Mouse (Mus musculus) lung, postnatal 14 days (tissue): ENCODE measurements around the gene Polg.

Source experiments
- DNase-seq: peaks from one replicate; pipeline ENCODE4 v3.0.0; 2021

Polg gene

DNA sequence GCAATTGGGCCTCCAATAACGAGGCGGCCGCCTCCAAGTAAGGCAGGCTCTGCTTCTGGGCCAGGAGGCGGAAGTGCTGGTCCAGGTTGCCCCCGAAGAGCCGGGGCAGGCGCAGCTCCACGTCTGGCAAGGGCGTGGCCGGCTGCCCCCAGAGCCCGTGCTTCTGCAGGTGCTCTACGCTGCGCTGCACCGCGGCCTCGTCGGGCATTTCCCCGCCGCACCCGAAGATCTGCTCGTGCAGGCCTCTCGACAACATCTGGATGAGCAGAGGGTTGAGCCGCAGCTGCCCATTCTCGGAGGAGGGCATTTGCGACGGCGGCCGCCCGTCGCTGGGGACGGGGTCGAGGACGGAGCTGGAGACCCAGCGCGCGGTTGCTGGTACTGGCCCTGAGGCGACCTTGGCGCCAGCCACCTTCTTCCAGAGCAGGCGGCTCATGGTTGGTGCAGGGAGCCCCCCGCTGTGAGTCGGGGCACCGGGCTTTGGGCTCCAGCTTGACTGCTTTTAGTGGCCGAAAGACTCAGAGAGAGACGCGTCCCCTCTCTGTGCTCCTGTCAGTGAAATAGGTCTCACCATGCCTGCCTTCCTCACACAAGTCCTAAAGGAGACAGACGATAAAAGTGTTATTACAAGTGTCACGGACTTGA, 1.3 kb downstream of the Polg start:
- no peak for DNase-seq

DNA sequence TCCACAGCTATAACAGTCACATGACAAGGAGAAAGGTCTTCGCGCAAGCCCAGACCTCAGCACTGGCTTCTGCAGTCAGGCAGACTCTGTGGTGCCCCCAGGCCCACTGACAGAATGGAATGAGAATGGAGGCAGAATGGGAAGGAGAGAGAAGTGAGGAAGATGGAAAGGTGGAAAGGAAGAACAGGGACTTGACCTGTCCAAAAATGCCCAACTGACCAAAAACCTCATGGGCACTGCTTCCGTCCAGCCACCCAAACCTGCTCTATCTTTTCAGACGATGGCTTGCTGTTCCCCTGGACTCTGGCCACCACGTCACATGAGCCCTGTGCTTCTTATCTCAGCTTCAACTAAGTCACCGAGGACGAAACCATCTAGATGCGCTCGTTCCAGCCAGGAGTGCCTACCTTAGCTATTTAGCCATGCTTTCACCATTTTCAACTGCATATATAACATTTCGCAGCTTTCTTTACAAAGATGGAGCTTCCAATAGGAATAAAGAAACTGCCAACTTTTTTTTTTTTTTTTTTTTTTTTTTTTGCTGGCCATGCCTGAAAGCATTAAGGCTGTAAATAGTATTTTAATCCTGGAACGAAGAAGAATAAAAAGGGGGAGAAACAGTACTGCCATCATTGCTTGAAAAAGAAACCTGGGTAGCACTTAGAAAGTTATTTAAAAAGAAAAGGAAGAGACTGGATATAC, 2.6 kb downstream of the Polg start:
- no peak for DNase-seq

DNA sequence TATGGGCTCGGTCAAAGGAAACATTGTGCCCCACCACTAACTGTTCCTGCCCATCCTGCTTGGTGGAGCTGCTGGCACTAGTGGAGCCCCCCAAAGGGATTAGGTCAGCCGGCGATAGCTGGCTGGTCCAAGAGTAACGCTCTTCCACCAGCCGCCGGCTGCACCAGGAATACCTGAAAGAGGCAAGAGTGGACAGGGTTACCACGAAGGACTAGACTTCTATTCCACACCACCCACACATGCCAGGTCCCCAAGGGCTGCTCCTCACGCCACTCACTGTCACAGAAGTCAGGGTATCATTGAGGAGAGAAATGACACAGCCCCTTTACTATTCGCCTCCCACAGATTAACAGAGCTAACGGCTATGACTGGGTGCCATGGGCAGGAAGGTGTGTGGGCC, 4.4 kb downstream of the Polg start:
- no peak for DNase-seq

DNA sequence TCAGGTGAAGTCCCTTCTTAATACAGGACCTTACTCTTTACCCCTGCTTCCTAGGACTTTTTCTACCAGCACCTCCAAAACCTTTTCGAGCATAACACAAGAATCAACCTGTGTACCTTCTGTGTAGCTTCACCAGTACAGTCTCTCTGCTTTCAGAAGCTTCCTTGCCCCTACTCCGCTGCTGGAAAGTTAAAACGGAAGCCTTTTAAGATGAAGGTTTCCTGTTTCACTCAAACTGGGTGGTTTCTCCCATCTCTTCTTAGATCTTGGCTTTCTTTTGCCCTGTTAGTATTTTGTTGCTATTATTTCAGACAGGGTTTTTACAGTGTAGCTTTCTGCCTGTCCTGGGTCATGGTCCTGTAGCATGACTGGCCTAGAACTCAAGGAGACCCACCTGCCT, 18.7 kb downstream of the Polg start:
- no peak for DNase-seq

DNA sequence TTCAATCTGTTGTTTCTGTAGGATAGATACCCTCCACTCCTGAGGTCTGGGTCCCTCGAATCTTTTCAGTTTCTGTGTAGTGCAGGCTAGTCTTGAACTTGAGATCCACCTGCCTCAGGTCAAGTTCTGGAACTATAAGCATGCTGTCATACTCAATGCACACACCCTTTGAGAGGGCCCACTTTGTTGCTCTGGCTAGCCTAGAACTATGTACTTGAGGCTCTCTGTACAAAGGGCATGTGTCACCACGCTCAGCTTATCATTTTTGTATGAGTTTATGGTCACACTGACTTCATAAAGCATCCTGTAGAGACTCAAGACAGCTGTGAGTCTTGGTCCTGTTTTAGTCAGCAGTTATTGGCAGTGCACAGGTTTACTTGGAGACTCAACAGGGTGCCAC, 19.1 kb downstream of the Polg start:
- no peak for DNase-seq

DNA sequence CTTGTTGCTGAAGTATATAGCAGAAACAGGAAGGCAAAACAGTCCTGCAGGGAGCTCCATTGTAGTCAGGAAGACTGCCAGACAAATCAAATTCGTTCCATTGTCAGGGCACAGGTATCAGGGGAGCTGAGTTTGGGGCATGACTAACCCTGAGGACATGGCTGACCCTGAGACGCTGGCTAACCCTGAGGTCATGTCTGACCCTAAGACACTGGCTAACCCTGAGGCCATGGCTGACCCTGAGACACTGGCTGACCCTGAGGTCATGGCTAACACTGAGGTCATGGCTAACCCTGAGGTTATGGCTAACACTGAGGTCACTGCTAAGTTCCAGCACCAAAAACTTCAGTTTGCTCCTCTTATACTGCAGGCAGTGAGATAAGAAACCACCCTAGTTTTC, 26.1 kb downstream of the Polg start:
- DNase-seq: no peak

DNA sequence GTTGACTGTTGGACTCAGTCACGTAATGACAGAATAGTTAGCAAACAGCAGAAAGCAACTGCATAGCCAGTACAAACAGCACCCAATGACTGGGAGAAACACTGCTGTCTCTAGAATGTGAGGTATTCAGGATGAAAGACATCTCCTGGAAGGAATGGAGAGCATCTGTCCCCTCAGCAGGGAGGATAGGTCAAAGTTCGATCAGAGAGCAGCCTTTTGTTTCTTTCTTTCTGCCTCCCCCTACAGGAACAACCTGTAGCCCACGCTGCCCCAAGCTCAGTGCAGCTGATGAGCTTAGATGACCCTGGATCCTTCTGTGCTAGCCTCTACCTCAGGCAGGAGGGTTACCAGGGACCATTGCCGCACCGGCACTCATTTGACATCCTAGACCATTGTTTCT, 37.9 kb downstream of the Polg start:
- no peak for DNase-seq

DNA sequence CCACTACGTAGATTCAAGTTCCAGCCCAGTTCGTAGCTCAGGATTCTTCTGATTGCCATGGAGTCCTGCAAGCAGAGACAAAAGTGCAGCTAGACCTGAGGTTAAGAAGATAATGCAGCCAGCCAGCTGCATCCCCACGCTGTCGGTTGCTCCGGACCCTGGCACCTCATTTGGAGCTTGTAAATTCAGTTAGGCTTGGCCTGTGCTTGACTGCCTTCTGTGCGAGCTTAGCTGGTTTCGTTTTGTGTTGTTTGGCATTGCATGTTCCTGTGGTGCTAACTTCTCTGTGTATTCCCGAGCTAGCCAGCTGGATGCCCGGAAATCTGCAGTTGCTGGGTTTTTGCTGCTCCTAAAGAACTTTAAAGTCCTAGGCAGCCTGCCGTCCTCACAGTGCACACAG, 40.4 kb downstream of the Polg start:
- DNase-seq: no peak

DNA sequence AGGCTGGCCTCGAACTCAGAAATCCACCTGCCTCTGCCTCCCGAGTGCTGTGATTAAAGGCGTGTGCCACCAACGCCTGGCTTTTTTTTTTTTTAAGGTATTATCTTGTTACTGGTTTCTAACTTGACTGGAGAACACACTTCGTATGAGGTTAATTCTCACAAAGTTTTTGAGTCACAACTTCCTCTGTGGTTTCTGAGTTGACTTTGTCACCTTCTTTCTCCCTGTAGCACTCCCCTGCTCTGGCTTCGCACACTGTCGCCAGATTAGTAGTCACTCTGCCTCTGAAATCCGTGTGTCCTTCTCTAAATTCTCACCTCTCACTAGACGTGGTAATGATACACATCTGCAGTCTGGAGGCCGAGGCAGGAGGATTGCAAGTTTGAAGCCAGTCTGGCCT, 43.3 kb downstream of the Polg start:
- DNase-seq: no peak

DNA sequence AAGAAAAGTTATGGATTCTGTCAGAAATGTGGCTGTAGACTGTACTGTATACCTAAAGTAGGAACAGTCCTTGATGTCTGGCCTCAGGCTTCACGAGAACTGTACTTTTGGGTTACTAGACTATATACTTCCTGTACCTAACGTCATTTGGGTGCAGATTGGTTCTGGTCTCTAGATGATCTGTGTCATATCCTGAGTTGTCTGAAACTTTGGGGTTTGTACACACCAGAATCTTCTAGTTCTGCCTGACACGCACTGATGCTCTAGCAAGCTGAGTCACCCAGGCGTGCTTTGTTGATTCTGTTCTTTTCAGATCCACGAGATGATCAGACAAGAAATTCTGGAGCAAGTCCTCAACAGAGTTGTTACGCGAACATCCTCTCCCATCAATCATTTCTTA, 46.2 kb downstream of the Polg start:
- no peak for DNase-seq

DNA sequence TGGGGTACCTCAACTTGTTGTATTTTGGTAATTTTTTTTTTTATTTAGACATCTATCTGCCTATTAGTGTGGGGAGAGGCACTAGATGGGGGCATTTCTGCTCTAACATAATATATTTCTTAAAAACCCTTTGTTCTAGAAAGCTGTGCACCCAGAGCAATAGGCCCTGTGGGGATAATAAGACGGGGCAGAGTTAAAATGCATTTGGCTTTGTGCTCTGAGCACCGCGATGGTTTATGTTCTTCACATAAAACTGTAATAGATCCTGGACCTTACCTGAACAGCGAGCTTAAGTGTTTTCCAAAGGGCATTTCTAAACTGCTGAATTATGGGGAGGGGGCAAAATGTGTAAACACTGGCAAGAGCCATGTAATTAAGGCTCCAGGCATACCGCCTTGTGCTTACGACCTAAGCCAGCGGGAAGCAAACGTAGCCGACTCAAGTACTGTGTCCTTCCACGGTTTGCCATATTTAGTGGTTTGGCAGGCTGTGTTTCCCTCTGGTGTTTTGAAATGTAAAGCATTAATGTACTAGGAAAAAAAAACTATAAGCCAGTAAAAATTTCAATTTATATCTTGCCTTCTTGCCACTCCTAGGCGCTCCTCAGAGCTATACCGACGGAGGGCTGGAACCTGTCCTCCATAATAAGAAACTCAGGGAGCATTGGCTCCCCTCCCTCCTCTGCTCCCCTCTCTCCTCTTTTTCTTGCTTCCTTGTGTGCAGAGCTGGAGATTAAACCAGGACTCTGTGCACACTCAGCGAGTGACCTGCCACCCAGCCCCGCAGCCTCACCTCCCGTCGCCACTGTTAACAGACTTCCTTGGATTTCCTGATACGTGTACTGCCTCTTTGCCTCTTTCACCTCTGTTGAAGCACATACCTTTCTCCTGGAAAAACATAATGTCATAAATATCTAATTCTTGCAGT, 51.5 kb downstream of the Polg start:
- DNase-seq: no peak

DNA sequence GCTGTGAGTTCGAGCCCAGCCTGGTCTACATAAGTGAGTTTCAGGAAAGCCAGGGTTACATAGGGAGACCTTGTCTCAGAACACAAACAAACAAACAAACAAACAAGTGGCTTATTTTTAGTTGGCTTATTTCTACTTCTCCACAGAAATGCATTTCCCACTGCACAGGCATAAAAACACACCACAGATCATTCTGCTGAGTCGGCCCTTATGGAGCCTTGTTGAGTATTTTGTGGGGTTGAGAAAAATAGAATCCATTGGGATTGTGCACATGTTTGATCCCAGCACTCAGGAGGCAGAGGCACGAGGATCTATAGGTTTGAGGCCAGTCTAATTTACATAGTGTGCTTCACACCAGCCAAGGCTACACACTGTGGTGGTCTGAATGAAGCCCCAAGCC, 65.9 kb downstream of the Polg start:
- no peak for DNase-seq

DNA sequence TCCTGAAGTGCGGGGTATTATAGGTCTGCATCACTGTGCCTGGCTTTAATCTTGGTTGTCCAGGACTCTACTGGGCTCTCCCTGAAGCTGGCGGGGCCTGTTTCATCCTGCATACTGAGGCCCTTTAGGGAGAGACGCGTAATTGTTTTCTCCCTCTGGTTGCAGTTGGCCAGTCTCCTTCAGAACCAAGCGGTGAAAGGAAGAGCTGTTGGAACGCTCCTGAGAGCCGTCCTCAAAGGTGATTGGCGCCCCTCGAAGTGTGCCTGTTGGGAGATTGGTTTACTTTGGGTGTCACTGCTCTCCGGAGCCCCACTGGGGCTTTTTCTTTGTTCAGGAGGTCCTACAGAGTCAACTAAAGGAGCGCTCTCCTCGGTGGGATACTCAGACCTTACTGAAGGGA, 67.2 kb downstream of the Polg start:
- no peak for DNase-seq

DNA sequence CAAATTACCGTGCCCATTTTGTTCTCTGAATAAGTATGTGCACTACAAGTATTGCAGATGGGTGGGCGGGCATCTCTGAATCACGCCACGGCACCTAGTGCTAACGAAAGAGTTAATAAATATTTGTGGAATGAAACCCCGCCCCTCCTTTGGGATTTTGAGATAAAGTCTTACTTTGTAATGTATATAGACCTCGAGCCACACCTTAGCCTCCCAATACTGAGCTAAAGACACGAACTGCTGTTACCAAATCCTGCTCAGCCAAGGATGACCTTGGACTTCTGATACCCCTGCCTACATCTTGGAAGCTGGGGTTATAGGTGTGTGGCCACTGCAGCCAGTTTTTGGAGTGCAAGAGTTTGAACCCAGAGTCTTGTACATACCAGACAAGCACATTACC, 67.7 kb downstream of the Polg start:
- DNase-seq: no peak

DNA sequence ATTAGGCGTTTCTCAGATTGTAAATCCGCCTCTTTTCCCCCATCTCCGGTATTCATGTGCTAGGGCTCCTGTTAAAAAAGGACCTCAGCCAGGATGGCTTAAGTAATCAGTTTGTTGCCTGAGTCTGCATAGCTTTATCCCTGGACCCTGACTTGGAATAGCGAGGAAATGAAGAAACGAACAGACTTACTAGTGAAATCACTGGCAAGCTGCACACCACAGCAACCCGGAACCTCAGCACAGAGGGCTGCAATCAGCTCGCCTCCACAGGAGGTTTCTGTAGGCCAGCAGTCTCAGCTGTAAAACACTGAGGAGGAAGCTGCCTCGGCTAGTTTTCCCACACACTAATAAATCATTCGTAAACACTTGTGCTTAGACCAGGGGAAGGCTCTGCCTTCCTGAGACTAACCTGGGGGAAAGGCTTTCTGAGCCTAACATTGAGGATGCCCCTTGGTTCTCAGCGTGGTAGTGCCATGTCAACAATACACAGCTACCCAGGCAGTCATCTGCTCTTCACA, 68.7 kb downstream of the Polg start:
- DNase-seq: no peak
